12 mouse cellular contexts compared by ENCODE assay signal in the genomic region with DNA sequence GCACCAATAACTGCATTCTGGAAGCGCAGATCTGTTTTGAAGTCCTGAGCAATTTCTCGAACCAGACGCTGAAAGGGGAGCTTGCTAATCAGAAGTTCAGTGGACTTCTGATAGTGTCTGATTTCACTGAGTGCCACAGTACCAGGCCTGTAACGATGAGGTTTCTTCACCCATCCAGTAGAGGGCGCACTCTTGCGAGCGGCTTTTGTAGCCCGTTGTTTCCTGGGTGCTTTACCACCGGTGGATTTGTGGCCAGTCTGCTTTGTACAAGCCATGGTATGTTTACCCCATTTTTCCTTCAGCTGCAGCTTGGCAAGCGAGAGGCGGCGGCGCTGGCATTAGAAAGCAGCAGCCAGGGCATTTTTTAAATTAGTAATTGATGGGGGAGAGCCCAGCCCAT. TPM values are rescaled to one million over a fixed set of nuclear protein-coding genes. Genes with fewer than 3 reads are reported as not detected.
DNase-seq lines count a peak whose midpoint lies in the region; ATAC-seq and TF ChIP-seq lines count a peak whose summit lies in the region.
"Had no signal": no experiment of that assay in that cellular context is flagged by ENCODE, and none has a peak within 500 bp of the region (broad histone marks: within the 10 kb centered on the region; RNA-seq: fewer than 3 reads in every experiment).

No protein-coding gene starts in this region.

- H3K4me1 ChIP-seq in heart, adult 2 months (ENCODE audit: control insufficient read depth, insufficient read depth, low read length): peaks cover 2% of the 10 kb centered on the region; the same call in 1 of the 2 replicates
- H3K4me1 ChIP-seq: hindbrain, embryonic 15.5 days; limb, embryonic 12.5 days; midbrain, embryonic 15.5 days had no signal

- no peak for TF ChIP-seq EP300 in heart, adult 2 months (IDR thresholded peaks at IDR 0.05; ENCODE audit: insufficient read depth, low read depth, low read length)

- peak; percentile 76 for TF ChIP-seq CTCF in heart, adult 2 months (IDR thresholded peaks at IDR 0.05)

- TF ChIP-seq POLR2A in heart, adult 2 months (IDR thresholded peaks at IDR 0.05; ENCODE audit: insufficient read depth, low read depth, low read length): no peak

- WGBS in heart, adult 2 months: 50% methylated on average over 13 of the region's 13 CpGs

- DNase-seq in heart, adult 2 months: no peak
- no peak for DNase-seq in heart, postnatal 25 days (ENCODE audit: low spot score)
- peak; percentile 75 to 76 for DNase-seq in B cell, adult 2 months
- peak; percentile 60 for DNase-seq in ZHBTc4 (ENCODE audit: low read depth, low spot score)
- peak; percentile 46 to 63 for DNase-seq in natural killer cell, adult 2 months (ENCODE audit: low spot score in 2 of 2)
- no peak for DNase-seq in right cerebral cortex, adult 2 months (ENCODE audit: low spot score in 2 of 2)
- no peak for DNase-seq in layer of hippocampus, postnatal 14 days (ENCODE audit: low spot score in 2 of 2)
- DNase-seq: right cerebral cortex, postnatal 25 days had no signal

- H3K27ac ChIP-seq in heart, adult 2 months: no peak overlapping the region
- H3K27ac ChIP-seq: hindbrain, embryonic 15.5 days; limb, embryonic 12.5 days; midbrain, embryonic 15.5 days had no signal

- H3K4me3 ChIP-seq in heart, adult 2 months: no peak overlapping the region
- H3K4me3 ChIP-seq: hindbrain, embryonic 15.5 days; limb, embryonic 12.5 days; midbrain, embryonic 15.5 days had no signal

- no peaks in the 10 kb centered on the region for H3K27me3 ChIP-seq in heart, adult 2 months (ENCODE audit: control insufficient read depth, insufficient read depth, low read length)
- H3K27me3 ChIP-seq: hindbrain, embryonic 15.5 days; limb, embryonic 12.5 days; midbrain, embryonic 15.5 days had no signal

- no peak; the same call in 1 of the 2 replicates for ATAC-seq in megakaryocyte, adult 5-6 weeks (ENCODE audit: poor library complexity, severe bottlenecking)
- ATAC-seq: midbrain, embryonic 15.5 days had no signal

- no peaks in the 10 kb centered on the region for H3K79me2 ChIP-seq in heart, adult 2 months (replicated peaks; ENCODE audit: control insufficient read depth, insufficient read depth, low read length)

- intact Hi-C loops in heart, adult 2 months (cut with DNase I): no loop called here
- intact Hi-C loops in heart, postnatal 25 days (cut with DNase I): loop anchor here (10.0 kb wide), 1 partner anchor 295 kb away; a partner anchor contains a TSS

- no peak overlapping the region for H3K9ac ChIP-seq in heart, adult 2 months (ENCODE audit: low read depth, low read length)
- H3K9ac ChIP-seq: hindbrain, embryonic 15.5 days; limb, embryonic 12.5 days; midbrain, embryonic 15.5 days had no signal

- H3K36me3 ChIP-seq in heart, adult 2 months (ENCODE audit: control insufficient read depth, insufficient read depth, low read length): no peaks in the 10 kb centered on the region
- H3K36me3 ChIP-seq: hindbrain, embryonic 15.5 days; limb, embryonic 12.5 days; midbrain, embryonic 15.5 days had no signal

RNA-seq across cellular contexts. Expression of a gene that starts 8.4 kb away (rescaled TPM):
- total RNA-seq in heart, adult 2 months (2021): 10 to 100 TPM; 36.2 to 39.6 TPM
- polyA plus RNA-seq in heart, adult 2 months (2012; rRNA removed): 34.0 and 46.4 TPM in 2 replicates
- total RNA-seq in heart, postnatal 25 days (2021): 10 to 100 TPM; 38.9 to 41.8 TPM
- total RNA-seq in megakaryocyte, adult 5-6 weeks (2015): 45.7 and 53.4 TPM in 2 replicates
- 41.9 and 46.5 TPM in 2 replicates for total RNA-seq in megakaryocyte, adult 5-6 weeks (2017)
- total RNA-seq in layer of hippocampus, postnatal 14 days (2021): 10 to 100 TPM; 69.7 to 72.4 TPM

RNA-seq across cellular contexts. Expression of a gene that starts 14.0 kb away (rescaled TPM):
- 10 to 100 TPM; 20.3 to 25.1 TPM for total RNA-seq in heart, adult 2 months (2021)
- 5.7 and 19.9 TPM in 2 replicates for polyA plus RNA-seq in heart, adult 2 months (2012; rRNA removed)
- 10 to 100 TPM; 13.1 to 15.4 TPM for total RNA-seq in heart, postnatal 25 days (2021)
- total RNA-seq in megakaryocyte, adult 5-6 weeks (2015): 0.62 TPM in 1 of 2 replicates, not detected in the other
- total RNA-seq in megakaryocyte, adult 5-6 weeks (2017): 0.49 TPM in 1 of 2 replicates, not detected in the other
- 1 to 10 TPM in 1 of 2 experiments, under 1 TPM in 1; 0.78 to 1.5 TPM for total RNA-seq in layer of hippocampus, postnatal 14 days (2021)

RNA-seq across cellular contexts. Expression of a gene that starts 14.0 kb away (rescaled TPM):
- 1 to 10 TPM; 4.0 to 4.7 TPM for total RNA-seq in heart, adult 2 months (2021)
- 5.0 and 5.7 TPM in 2 replicates for polyA plus RNA-seq in heart, adult 2 months (2012; rRNA removed)
- total RNA-seq in heart, postnatal 25 days (2021): 1 to 10 TPM; 4.6 to 7.5 TPM
- 0.89 and 1.5 TPM in 2 replicates for total RNA-seq in megakaryocyte, adult 5-6 weeks (2015)
- 2.8 and 3.0 TPM in 2 replicates for total RNA-seq in megakaryocyte, adult 5-6 weeks (2017)
- 10 to 100 TPM; 10.7 to 13.2 TPM for total RNA-seq in layer of hippocampus, postnatal 14 days (2021)

RNA-seq across cellular contexts. Expression of a gene that starts 45.4 kb away (rescaled TPM):
- total RNA-seq in heart, adult 2 months (2021): 10 to 100 TPM; 38.7 to 40.0 TPM
- 22.3 and 25.4 TPM in 2 replicates for polyA plus RNA-seq in heart, adult 2 months (2012; rRNA removed)
- total RNA-seq in heart, postnatal 25 days (2021): 10 to 100 TPM; 33.5 to 35.2 TPM
- total RNA-seq in megakaryocyte, adult 5-6 weeks (2015): 55.9 and 63.0 TPM in 2 replicates
- 5.9 and 21.8 TPM in 2 replicates for total RNA-seq in megakaryocyte, adult 5-6 weeks (2017)
- total RNA-seq in layer of hippocampus, postnatal 14 days (2021): 10 to 100 TPM; 72.4 to 75.2 TPM

Comparison
In these comparisons a context has a peak if more than half of its experiments do, and no peak if none do; other contexts are left out.
1. DNase-seq: peak in B cell, adult 2 months (2 of 2), ZHBTc4 (single experiment) and natural killer cell, adult 2 months (2 of 2); none in heart, adult 2 months (0 of 2), heart, postnatal 25 days (single experiment), right cerebral cortex, adult 2 months (0 of 2) and layer of hippocampus, postnatal 14 days (0 of 2).
2. RNA of a gene that starts 14.0 kb away (total RNA-seq): 20.3 to 25.1 TPM in heart, adult 2 months and 13.1 to 15.4 TPM in heart, postnatal 25 days; 0.78 to 1.5 TPM in layer of hippocampus, postnatal 14 days and 0.49 to 0.62 TPM in megakaryocyte, adult 5-6 weeks; every median in the first group is over 4 times any median in the second.